Mouse (Mus musculus) mature B cell (primary cell): ENCODE results near the gene Mal.

Experiments used
- in situ Hi-C: fragments of 300-500 bp; cut with MboI; formaldehyde crosslinking; loops from 2 replicates; pipeline ENCODE4 v1.14.3; 2019

The Mal gene

GRCm38 (mm10) chr2:127656086-127656720 lies at the start of gene Mal:
TSS of gene Mal (minus strand) at chr2:127656695.
- in situ Hi-C loops: no loop called here

- in situ Hi-C loops: no loop called here
These were observed 48.8 kb upstream of the Mal start for GRCm38 (mm10) chr2:127705267-127705666.

- in situ Hi-C loops: no loop called here
These were observed 32.7 kb upstream of the Mal start for GRCm38 (mm10) chr2:127689239-127689638.

- in situ Hi-C loops: no loop called here
These were observed 27.3 kb upstream of the Mal start for GRCm38 (mm10) chr2:127683687-127684331.

DNA sequence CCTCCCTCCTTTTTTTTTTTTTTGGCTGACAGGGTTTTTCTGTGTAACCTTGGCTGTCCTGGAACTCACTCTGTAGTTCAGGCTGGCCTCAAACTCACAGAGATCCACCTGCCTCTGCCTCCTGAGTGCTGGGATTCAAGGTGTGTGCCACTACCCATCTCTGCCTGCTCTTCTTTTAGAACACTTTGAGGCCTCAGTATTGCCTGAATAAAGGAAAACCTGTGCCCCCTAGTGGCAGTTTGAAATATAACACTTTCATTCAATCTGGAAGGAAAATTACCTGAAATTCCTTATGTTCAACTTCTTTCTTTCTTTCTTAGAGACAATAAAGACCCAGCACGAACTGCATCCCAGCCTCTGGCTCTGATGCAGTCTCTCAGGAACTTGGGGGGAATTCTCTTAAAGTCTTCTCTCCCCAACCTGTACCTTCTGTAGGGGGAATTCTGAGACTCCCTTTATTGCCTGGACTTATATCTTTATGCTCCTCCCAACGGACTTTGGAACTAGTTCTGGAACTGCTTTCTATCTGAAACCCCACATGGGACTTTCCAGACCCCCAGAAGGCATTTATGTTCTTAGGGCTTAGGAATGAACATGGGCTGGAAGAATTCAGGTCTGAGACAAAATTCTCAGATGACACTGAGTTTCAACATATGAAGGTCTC lies 11.5 kb upstream of the Mal start:
- in situ Hi-C loops: no loop called here

- in situ Hi-C loops: no loop called here
These were observed 10.5 kb upstream of the Mal start for GRCm38 (mm10) chr2:127667015-127667414.

DNA sequence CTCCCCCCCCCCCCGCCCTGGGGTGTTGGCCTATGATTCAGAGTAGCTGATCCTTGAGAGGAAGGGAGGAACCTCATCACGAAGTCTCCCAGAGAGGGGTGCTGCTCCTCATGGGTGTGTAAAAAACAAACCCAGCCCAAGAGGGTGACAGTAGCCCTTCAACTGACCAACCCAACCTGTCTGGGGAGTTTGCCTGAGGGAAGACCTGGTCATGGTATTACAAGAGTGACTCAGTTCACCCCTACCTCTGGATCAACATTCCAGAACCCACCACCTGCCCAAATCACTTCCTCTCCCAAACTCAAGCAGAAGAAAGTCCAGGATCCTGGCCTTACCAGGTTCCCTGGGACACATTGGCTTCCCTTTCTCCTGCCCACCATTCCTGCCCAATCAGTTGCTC lies 6.2 kb upstream of the Mal start:
- in situ Hi-C loops: no loop called here

GRCm38 (mm10) chr2:127655419-127655818 lies 1.1 kb downstream of the Mal start:
- in situ Hi-C loops: no loop called here

- in situ Hi-C loops: no loop called here
These were observed 1.7 kb downstream of the Mal start for GRCm38 (mm10) chr2:127654786-127655185.

DNA sequence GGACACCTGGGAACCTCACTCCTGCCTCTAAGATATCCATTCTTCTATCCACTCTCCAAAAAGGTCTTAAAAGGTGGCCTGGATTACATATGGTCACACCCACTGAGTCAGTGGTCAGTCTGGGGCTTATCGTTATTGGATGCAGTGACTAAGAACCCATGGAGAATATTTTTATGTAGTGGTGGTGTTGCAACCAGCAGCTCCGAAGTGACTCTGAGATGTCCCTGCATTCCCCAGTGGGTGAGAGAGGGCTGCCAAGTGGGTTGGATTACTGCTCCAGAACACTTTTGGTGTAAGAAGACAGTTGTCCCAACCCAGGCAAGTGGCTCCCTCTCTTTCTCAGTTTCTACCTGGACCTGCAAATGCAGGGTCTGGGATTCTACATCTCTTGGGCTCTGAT lies 3.7 kb downstream of the Mal start:
- in situ Hi-C loops: no loop called here

GRCm38 (mm10) chr2:127652335-127652734 lies 4.2 kb downstream of the Mal start:
- in situ Hi-C loops: no loop called here

GRCm38 (mm10) chr2:127651601-127652000 lies 4.9 kb downstream of the Mal start:
- in situ Hi-C loops: no loop called here

- in situ Hi-C loops: no loop called here
These were observed 6.6 kb downstream of the Mal start for GRCm38 (mm10) chr2:127649921-127650320.

DNA sequence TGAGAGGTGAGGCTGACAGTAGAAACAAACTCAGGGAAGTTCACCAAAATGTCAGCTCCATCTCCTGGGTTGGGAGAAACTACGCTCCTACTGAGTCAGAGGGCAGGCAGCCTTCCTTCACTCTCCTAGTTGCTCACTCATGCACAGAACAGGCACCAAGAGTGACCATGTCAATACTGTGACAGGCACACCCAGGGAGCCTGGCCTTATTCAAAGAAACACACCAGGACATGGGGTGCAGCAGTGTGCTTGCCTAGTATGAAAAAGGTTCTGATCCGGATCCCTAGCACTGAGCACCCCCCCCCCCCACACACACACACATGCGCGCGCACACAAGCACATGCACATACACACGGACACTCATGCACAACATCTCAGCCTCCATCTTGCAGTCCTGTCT lies 8.3 kb downstream of the Mal start:
- in situ Hi-C loops: no loop called here

GRCm38 (mm10) chr2:127646875-127647274 lies 9.6 kb downstream of the Mal start:
- in situ Hi-C loops: no loop called here

DNA sequence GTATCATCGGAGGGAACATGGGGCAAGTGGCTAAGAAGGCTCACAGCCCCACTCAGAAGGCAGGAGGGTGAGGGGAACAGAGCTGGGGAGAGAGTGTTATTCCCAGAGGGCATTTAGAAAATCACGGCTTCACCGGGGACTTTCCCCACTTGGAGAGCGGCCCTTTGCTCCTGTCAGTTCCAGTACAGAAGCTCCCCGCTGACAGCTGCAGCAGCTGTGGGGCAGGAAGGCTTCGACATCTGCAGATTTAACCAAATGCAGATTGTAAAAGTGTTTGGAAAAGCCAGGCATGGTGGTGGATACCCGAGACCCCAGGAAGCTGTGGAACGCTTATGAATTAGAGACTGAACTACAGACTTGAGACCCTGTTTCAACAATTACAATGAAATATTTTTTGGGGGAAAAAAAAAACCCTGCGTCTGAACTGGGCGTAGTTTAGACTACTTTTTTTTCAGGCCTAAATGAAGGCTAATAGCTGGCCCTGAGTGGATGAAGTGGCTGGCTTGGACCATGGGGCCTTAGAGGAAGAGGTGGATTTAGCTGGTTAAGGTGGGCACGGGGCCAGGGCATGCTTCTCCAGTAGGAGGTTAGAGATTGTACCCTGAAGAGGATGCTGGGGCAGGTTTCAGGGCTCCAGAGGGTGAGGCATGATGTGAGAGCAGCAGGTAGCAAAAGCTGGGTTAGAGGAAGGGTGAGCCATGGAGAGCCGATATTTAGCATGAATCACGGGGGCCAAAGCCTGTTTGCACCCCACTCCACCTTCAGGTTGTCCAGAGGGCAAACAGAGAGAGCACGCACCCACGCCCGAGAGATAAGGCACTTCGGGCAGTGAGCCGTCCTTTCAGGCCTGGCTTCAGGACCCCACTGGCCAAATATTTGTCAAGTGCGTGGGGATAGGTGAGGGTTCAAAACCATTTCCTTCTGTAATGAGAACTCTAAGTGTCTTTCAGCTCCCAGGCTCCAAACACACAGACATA lies 12.5 kb downstream of the Mal start:
- in situ Hi-C loops: no loop called here

DNA sequence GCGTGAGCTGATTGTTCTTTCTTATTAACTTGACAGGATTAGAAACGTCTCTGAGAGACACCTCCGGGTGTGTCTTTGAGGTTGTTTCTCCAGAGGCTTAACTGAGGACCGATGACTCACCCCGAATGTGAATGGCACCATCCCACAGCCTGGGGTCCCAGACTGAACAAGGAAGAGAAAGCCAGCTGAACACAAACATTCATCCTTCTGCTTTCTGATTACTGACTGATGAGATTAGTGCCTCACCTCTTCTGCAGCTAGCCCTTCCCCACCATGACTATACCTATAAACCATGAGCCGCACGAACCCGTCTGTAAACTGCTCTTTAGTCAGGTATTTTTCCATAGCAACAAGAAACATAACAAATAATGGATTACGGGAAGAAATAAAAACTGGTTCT lies 17.5 kb downstream of the Mal start:
- in situ Hi-C loops: no loop called here

DNA sequence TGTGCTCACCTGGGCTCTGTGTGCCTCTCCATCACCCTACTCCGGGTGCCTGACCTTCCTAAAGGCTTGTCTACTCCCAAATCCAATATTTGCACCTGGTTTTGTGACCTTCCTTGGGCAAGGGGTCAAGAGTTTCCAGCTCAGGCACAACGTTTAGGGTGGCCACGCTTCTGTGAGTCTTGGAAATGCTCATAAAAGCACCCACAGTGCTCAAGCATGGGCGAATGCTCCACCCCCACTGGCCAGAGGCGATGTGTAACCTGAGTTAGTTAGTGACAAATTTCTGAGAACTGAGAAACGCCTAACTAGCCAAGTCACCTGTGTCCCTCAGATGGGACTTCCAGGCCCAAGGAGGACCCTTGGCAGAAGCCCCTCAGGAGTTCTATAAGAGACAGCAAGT lies 20.9 kb downstream of the Mal start:
- in situ Hi-C loops: no loop called here

GRCm38 (mm10) chr2:127632601-127633000 lies 23.9 kb downstream of the Mal start:
- in situ Hi-C loops: no loop called here

DNA sequence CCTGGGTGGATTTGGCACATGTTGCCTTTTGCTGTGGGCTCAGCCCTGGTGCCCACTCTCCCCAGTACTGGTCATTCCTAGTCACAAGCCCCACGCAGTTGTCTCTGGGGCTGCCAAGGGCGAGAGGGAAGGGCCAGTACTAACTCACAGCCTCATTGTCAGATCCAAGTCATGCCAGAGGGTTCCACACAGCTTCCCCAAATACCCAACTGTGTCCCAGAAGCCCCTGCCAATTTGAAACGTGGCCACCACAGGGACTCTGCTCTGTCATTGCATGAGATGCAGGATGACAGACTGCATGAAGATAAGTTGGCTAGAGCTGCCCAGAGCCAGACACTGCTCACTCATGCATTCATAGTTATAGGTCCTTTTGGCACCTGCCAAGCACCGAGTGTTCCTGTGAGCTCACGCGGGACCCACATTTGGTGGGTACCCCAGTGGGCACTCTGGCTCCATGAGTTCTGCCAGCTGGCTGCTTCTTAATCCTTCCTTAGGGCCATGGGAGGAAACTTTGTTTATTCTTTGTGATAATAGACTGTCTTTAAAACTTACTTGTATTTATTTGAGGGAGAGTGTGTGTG lies 28.4 kb downstream of the Mal start:
- in situ Hi-C loops: no loop called here

- in situ Hi-C loops: no loop called here
These were observed 29.1 kb downstream of the Mal start for GRCm38 (mm10) chr2:127627354-127627753.

DNA sequence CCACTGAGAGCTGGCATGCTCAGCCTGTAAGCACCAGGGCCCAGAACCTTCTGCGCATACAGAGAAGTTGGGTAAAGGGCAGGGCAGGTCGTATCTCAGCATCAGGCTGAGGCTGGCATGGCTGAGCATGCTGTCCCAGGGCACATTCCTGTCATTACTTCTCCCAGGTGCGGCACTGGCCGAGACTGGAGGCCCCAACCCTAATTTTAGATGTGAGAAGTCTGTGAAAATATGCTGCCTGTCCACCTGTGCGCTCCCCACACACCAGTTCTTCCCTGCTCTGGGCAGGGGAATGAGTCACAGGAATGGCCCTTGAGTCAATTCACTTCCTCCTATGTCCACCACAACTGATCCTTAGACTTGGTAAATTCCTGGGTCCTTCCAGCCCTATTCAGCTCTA lies 30.8 kb downstream of the Mal start:
- in situ Hi-C loops: no loop called here
